Mouse (Mus musculus) heart, adult 2 months (tissue): ENCODE data around the gene Pkd1l2. TPM values are rescaled to one million over a fixed set of nuclear protein-coding genes. Genes with fewer than 3 reads are reported as not detected.

Experiments
- DNase-seq, 2 experiments: peaks; one replicate each; pipeline ENCODE4 v3.0.0; 2021
- H3K27ac ChIP-seq: fragments of 200-600 bp; 2 replicates; pipeline ENCODE4 v1.8.1; 2022
- H3K27me3 ChIP-seq: fragments of 200-500 bp; 2 replicates; pipeline ENCODE4 v1.6.1; 2012; ENCODE audit warnings: mild to moderate bottlenecking, low read length, inconsistent platforms, mixed read lengths; ENCODE audit not compliant: control insufficient read depth, insufficient read depth
- H3K36me3 ChIP-seq: fragments of 200-500 bp; 2 replicates; pipeline ENCODE4 v1.6.1; 2012; ENCODE audit warnings: low read length, inconsistent platforms; ENCODE audit not compliant: control insufficient read depth, insufficient read depth
- H3K4me1 ChIP-seq: fragments of 200-500 bp; 2 replicates; pipeline ENCODE4 v1.6.1; 2011; ENCODE audit warnings: low read length; ENCODE audit not compliant: control insufficient read depth, insufficient read depth
- H3K4me3 ChIP-seq: fragments of 200-600 bp; 2 replicates; pipeline ENCODE4 v1.8.1; 2022
- H3K79me2 ChIP-seq: fragments of 200-500 bp; replicated peaks from 2 replicates; pipeline ENCODE4 v1.6.1; 2012; ENCODE audit warnings: mild to moderate bottlenecking, inconsistent platforms, low read length, moderate library complexity, mixed read lengths; ENCODE audit not compliant: control insufficient read depth, insufficient read depth
- H3K9ac ChIP-seq: fragments of 200-500 bp; 2 replicates; pipeline ENCODE4 v1.6.1; 2012; ENCODE audit warnings: low read depth, mild to moderate bottlenecking, control low read depth, inconsistent platforms, low read length, mixed read lengths
- CTCF ChIP-seq: fragments of 200-600 bp; IDR thresholded peaks from 2 replicates; pipeline ENCODE4 v1.8.1; 2022; ENCODE audit warnings: antibody characterized with exemption, mild to moderate bottlenecking, moderate library complexity
- EP300 ChIP-seq: fragments of 200-500 bp; IDR thresholded peaks from 2 replicates; pipeline ENCODE4 v1.6.1; 2011; ENCODE audit warnings: low read depth, low read length, control low read depth; ENCODE audit not compliant: insufficient read depth
- POLR2A ChIP-seq: fragments of 200-500 bp; IDR thresholded peaks from 2 replicates; pipeline ENCODE4 v1.6.1; 2011; ENCODE audit warnings: mild to moderate bottlenecking, low read depth, low read length, control low read depth; ENCODE audit not compliant: insufficient read depth
- WGBS: fragments of 180-500 bp; shearing (Covaris S2); methylation state at CpG from one replicate; pipeline ENCODE4 v1.1.7; 2018; 5-methylcytosine and 5-hydroxymethylcytosine counted together
- intact Hi-C: fragments of 180-260 bp; cut with DNase I; formaldehyde crosslinking; loops from one replicate; pipeline ENCODE4 v1.15.1; 2025
- polyA plus RNA-seq: library from polyadenylated mRNA; depleted of rRNA; stranded (reverse); fragments of >200 nt; gene quantifications from 2 replicates; pipeline ENCODE4 v1.2.3, GENCODE M21; 2012
- total RNA-seq, 2 experiments: library from RNA; stranded (reverse); gene quantifications; 2 replicates each; pipeline ENCODE4 v1.2.3; 2021

Pkd1l2 gene
- total and polyA plus RNA-seq, 3 experiments: not detected

DNA sequence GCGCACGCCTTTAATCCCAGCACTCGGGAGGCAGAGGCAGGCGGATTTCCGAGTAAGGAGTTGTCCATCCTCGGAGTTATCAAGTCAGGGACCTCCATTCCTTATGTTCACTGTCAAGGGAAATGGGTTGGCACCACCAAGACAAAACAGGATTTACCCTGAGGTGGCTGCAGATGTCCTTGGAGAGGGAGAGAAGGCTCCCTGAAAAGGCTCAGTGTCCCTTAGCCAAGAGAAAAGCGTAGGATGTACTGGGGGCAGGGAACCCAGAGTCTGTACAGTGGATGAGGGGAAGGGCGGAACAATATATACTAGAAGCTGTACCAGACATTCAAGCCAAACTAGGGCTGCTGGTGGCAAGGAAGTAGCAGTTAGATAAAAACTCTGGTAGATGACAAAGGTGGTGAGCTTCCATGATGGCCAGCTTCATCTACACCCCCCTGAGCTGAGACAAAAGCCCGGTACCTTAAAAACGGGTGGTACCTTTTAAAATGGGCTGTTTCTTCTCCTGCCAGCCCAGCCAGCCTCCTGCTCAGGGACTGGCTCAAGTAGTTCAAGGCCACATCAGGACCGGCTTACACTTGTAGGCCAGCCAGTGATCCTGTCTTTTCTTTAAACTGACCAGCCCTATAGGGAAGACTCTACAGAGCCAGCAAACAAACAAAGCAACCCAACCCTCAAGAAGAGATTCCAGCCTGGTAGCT lies 88.1 kb downstream of the Pkd1l2 start:
- Histone ChIP-seq H3K36me3 (no peaks in the 10 kb centered on the region), H3K9ac (no peak overlapping the region), H3K27ac (no peak overlapping the region), H3K79me2 (0 out of 2 replicates have a peak, but pooled peaks cover 1% of the 10 kb centered on the region), H3K27me3 (no peaks in the 10 kb centered on the region), H3K4me3 (peak overlapping the region; percentile 64), H3K4me1 (peaks cover 2% of the 10 kb centered on the region)
- DNase-seq: no peak
- intact Hi-C loops: loop anchor here (5.0 kb wide), 1 partner anchor 72 kb away; the partner anchor contains the start of genes Cenpn and Cmc2
- TF ChIP-seq CTCF (no peak), POLR2A (no peak), EP300 (no peak)
- 47% methylated on average over 11 of the region's 11 CpGs for WGBS

DNA sequence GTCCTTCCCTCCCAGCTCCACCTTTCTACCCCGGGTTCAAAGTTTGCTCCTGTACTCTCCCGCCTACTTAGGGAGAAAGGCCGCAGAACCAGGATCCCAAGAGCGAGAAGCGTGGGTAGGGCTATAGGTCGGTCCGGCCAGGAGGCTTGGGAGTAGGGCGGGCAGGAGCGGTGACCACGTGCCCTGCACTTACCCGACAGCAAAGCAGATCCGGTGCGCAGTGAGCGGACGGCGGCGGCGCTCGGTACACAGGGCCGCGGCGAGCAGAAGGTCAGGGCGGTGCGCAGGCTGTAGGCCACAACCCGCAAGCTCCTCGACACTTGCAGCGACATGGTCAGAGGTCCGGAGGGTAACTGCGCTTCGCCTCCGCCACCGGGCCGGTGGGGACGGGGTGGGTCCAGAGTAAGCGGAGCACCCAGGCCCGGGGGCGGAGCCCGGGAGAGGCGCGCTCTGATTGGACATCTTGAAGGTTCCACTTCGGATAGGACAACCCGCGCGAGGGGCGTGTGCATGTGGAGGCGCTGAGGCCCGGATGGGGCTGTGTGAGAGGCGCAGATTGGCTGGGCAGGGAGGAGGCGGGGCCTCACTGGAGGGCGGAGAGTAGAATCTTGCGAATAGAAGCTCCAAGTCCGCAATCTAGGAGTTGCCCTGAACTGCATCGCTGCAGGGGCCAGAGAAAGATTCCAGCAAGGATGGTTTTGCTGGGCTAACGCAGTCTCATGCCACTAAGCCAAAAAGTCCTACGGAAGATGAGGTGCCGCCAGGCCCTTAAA lies 89.0 kb downstream of the Pkd1l2 start, which contains the start of gene Gcsh:
TSS of gene Gcsh (minus strand) at position 443 of the 773 bp plus-strand sequence.
- intact Hi-C loops: loop anchor here (5.0 kb wide), 1 partner anchor 71 kb away; the partner anchor contains the start of genes Cenpn and Cmc2

DNA sequence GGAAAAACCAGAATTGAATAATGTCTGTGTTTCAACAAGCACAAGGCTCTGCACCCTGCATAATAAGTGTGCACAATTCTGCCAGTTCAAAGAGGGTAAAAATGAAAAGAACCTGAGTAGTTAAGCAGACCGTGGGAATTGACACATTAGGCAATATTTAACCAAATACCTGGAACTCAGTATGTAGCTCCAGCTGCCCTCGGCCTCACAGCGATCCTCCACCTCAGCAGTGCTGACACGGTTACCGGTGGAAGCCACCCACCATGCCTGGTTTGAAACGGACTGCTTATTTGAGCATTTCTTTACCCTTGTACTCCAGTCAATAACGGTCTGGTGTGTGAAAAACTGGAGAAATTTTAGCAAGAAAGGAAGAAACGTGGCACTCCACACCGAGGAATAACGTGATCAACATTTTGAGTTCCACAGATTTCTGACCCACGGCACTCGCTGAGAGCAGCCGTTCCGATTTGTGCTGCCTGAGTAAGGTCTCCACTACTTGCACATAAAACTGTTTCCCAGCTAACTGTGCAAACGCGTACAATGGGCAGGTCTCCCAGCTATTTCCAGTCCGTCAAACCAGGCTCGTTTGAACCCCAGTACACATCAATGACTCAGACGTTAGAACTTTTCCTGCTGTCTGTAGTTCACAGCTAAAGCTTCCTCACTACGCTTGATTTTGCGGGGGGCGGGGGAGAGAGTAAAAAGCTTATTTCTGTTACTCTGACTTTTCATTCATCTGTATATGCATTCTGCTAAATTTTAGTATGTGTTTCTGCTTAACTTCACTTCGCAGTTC lies 89.9 kb downstream of the Pkd1l2 start:
- H3K27me3 ChIP-seq: no peaks in the 10 kb centered on the region
- no peak for TF ChIP-seq EP300
- H3K27ac ChIP-seq: peak overlapping the region; percentile 84; the same call in 1 of the 2 replicates
- 10% methylated on average over 23 of the region's 23 CpGs for WGBS
- intact Hi-C loops: loop anchor here (5.0 kb wide), 1 partner anchor 70 kb away; the partner anchor contains the start of genes Cenpn and Cmc2
- peaks cover 2% of the 10 kb centered on the region for H3K4me1 ChIP-seq
- H3K9ac ChIP-seq: peak overlapping the region; percentile 92
- H3K36me3 ChIP-seq: no peaks in the 10 kb centered on the region
- peak in 1 of 2 experiments; percentile 9 for DNase-seq
- H3K4me3 ChIP-seq: peak overlapping the region; percentile 64
- 0 out of 2 replicates have a peak, but pooled peaks cover 1% of the 10 kb centered on the region for H3K79me2 ChIP-seq

More for the DNA sequence above, 89.0 kb downstream of the Pkd1l2 start, which contains the start of gene Gcsh:
- Histone ChIP-seq H3K79me2 (0 out of 2 replicates have a peak, but pooled peaks cover 1% of the 10 kb centered on the region), H3K27ac (peak within 1 kb of the TSS; percentile 84), H3K27me3 (no peaks in the 10 kb centered on the region), H3K36me3 (no peaks in the 10 kb centered on the region), H3K9ac (peak within 1 kb of the TSS; percentile 92), H3K4me1 (peaks cover 2% of the 10 kb centered on the region), H3K4me3 (peak within 1 kb of the TSS; percentile 64)
- peak; percentile 98 to 99 for DNase-seq
- under 1% methylated on average over 55 of the region's 56 CpGs for WGBS
- TF ChIP-seq POLR2A: peak; percentile 74
- TF ChIP-seq CTCF: no peak
- TF ChIP-seq EP300: no peak

DNA sequence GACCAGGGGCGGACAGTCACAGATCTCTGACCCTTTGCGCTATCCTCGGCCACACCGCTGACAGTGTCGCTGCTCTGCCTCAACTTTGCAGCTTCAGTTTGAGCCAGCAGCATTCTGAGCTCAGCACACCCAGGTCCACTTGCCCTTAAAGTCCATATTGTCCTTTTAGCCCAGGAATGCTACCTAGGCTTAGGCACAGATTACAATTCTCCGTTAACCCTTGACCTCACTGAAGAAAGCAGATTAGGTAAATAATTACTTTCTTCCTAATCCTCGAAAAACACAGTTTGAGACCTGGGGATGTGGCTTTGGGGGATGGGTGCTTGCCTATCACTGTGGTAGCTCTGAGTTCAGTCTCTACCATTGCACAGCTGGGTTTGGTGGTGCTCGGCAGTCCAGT lies 91.0 kb downstream of the Pkd1l2 start:
- WGBS: 95% methylated on average over 8 of the region's 8 CpGs
- H3K79me2 ChIP-seq: 0 out of 2 replicates have a peak, but pooled peaks cover 1% of the 10 kb centered on the region
- H3K9ac ChIP-seq: no peak overlapping the region
- intact Hi-C loops: loop anchor here (5.0 kb wide), 1 partner anchor 69 kb away; the partner anchor contains the start of genes Cenpn and Cmc2
- peaks cover 2% of the 10 kb centered on the region for H3K4me1 ChIP-seq
- no peak overlapping the region for H3K27ac ChIP-seq
- H3K27me3 ChIP-seq: no peaks in the 10 kb centered on the region
- H3K4me3 ChIP-seq: no peak overlapping the region
- no peak for TF ChIP-seq CTCF
- DNase-seq: no peak
- H3K36me3 ChIP-seq: no peaks in the 10 kb centered on the region

DNA sequence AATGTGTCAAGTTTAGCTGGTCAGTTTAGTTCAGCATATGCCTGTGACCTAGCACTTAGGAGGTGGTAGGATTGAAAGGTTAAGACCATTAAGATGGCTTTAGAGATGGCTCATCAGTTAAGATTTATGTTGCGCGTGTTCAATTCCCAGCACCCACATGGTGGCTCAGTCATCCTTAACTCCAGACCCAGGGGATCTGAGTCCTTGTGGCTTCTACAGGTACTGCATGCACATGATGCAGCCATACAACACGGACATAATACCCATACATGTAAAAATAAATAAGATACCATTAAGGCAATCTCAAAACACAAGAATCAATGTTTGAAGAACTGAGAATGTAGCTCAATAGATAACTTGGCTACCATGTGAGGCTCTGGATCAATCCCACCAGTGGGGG lies 92.4 kb downstream of the Pkd1l2 start:
- Histone ChIP-seq H3K4me1 (peaks cover 2% of the 10 kb centered on the region), H3K9ac (no peak overlapping the region), H3K36me3 (no peaks in the 10 kb centered on the region), H3K27me3 (no peaks in the 10 kb centered on the region), H3K27ac (no peak overlapping the region), H3K4me3 (no peak overlapping the region), H3K79me2 (0 out of 2 replicates have a peak, but pooled peaks cover 1% of the 10 kb centered on the region)
- intact Hi-C loops: loop anchor here (5.0 kb wide), 1 partner anchor 68 kb away; the partner anchor contains the start of genes Cenpn and Cmc2
- DNase-seq: no peak
- TF ChIP-seq POLR2A: no peak
- peak; percentile 35 for TF ChIP-seq CTCF
- no peak for TF ChIP-seq EP300
- over 99% methylated on average over 3 of the region's 3 CpGs for WGBS
